Mouse (Mus musculus) neural tube, embryonic 12.5 days (tissue): ENCODE measurements around the gene Zfp280d. TPM values are rescaled to one million over a fixed set of nuclear protein-coding genes. Genes with fewer than 3 reads are reported as not detected.

Experiments used
- ATAC-seq: fragments of 200-750 bp; cut with Nextera tagmentation; 2 replicates; pipeline ENCODE4 v1.8.0; 2017; ENCODE audit warnings: low read depth, mild to moderate bottlenecking, moderate TSS enrichment, moderate library complexity; ENCODE audit not compliant: low FRiP score
- H3K27ac ChIP-seq: fragments of 300-500 bp; sonication (generic); 2 replicates; pipeline ENCODE4 v1.5.1; 2016
- H3K27me3 ChIP-seq: fragments of 300-500 bp; sonication (generic); replicated peaks from 2 replicates; pipeline ENCODE4 v1.6.1; 2016; ENCODE audit warnings: mild to moderate bottlenecking
- H3K36me3 ChIP-seq: fragments of 300-500 bp; sonication (generic); 2 replicates; pipeline ENCODE4 v1.6.1; 2016; ENCODE audit warnings: mild to moderate bottlenecking
- H3K4me1 ChIP-seq: fragments of 300-500 bp; sonication (generic); 2 replicates; pipeline ENCODE4 v1.6.1; 2016
- H3K4me2 ChIP-seq: fragments of 300-500 bp; sonication (generic); replicated peaks from 2 replicates; pipeline ENCODE4 v1.6.1; 2016; ENCODE audit warnings: mild to moderate bottlenecking
- H3K4me3 ChIP-seq: fragments of 300-500 bp; sonication (generic); 2 replicates; pipeline ENCODE4 v1.5.1; 2016
- H3K9ac ChIP-seq: fragments of 300-500 bp; sonication (generic); 2 replicates; pipeline ENCODE4 v1.6.1; 2016; ENCODE audit warnings: mild to moderate bottlenecking
- H3K9me3 ChIP-seq: fragments of 300-500 bp; sonication (generic); 2 replicates; pipeline ENCODE4 v1.6.1; 2016; ENCODE audit warnings: mild to moderate bottlenecking
- WGBS: fragments of 180-500 bp; shearing (Covaris S2); methylation state at CpG from one replicate; pipeline ENCODE4 v1.1.7; 2016; 5-methylcytosine and 5-hydroxymethylcytosine counted together
- polyA plus RNA-seq: library from polyadenylated mRNA; unstranded; fragments of >200 nt; fragmentation: Nextera tagmentation; extraction: Ambion mirVana; gene quantifications from 2 replicates; pipeline ENCODE4 v1.2.1, GENCODE M21; 2016

Zfp280d gene
- polyA plus RNA-seq, 1 experiment from 2014 or later = 56.3 TPM

- Histone ChIP-seq H3K9ac (no peak overlapping the region), H3K36me3 (no peaks in the 10 kb centered on the region), H3K27ac (no peak overlapping the region), H3K4me3 (no peak overlapping the region), H3K4me1 (peaks cover 4% of the 10 kb centered on the region; the same call in 1 of the 2 replicates), H3K27me3 (no peaks in the 10 kb centered on the region), H3K4me2 (peak overlapping the region; percentile 83), H3K9me3 (0 out of 2 replicates have a peak, but pooled peaks cover 3% of the 10 kb centered on the region)
- no peak for ATAC-seq
Observed at GRCm38 (mm10) chr9:72276941-72277340, 2.3 kb downstream of the Zfp280d start.

GRCm38 (mm10) chr9:72279943-72280342, 5.3 kb downstream of the Zfp280d start:
- 87% methylated on average over 4 of the region's 4 CpGs for WGBS
- Histone ChIP-seq H3K4me2 (no peak overlapping the region), H3K4me3 (no peak overlapping the region), H3K9me3 (no peaks in the 10 kb centered on the region), H3K9ac (no peak overlapping the region), H3K36me3 (no peaks in the 10 kb centered on the region), H3K27me3 (no peaks in the 10 kb centered on the region), H3K27ac (no peak overlapping the region), H3K4me1 (peaks cover 4% of the 10 kb centered on the region; the same call in 1 of the 2 replicates)
- ATAC-seq = no peak

GRCm38 (mm10) chr9:72287696-72288095, 13.0 kb downstream of the Zfp280d start:
- Histone ChIP-seq H3K27me3 (no peaks in the 10 kb centered on the region), H3K27ac (no peak overlapping the region), H3K4me3 (no peak overlapping the region), H3K4me1 (no peaks in the 10 kb centered on the region), H3K9me3 (no peaks in the 10 kb centered on the region), H3K9ac (no peak overlapping the region), H3K4me2 (no peak overlapping the region), H3K36me3 (peaks cover 10% of the 10 kb centered on the region; the same call in 1 of the 2 replicates)
- ATAC-seq = no peak
- WGBS = 87% methylated on average over 2 of the region's 2 CpGs

GRCm38 (mm10) chr9:72288210-72288609, 13.6 kb downstream of the Zfp280d start:
- H3K9ac ChIP-seq = no peak overlapping the region
- H3K4me3 ChIP-seq = no peak overlapping the region
- 82% methylated on average over 2 of the region's 2 CpGs for WGBS
- no peaks in the 10 kb centered on the region for H3K27me3 ChIP-seq
- H3K27ac ChIP-seq = no peak overlapping the region
- no peaks in the 10 kb centered on the region for H3K9me3 ChIP-seq
- no peaks in the 10 kb centered on the region for H3K4me1 ChIP-seq
- no peak overlapping the region for H3K4me2 ChIP-seq
- no peak for ATAC-seq
- peaks cover 10% of the 10 kb centered on the region; the same call in 1 of the 2 replicates for H3K36me3 ChIP-seq

- H3K27ac ChIP-seq = no peak overlapping the region
- no peak overlapping the region for H3K4me3 ChIP-seq
- H3K36me3 ChIP-seq = peaks cover 10% of the 10 kb centered on the region; the same call in 1 of the 2 replicates
- H3K9me3 ChIP-seq = no peaks in the 10 kb centered on the region
- no peak overlapping the region for H3K9ac ChIP-seq
- WGBS = 96% methylated on average over 1 of the region's 1 CpGs
- H3K27me3 ChIP-seq = no peaks in the 10 kb centered on the region
- no peak for ATAC-seq
- H3K4me2 ChIP-seq = no peak overlapping the region
- H3K4me1 ChIP-seq = no peaks in the 10 kb centered on the region
Observed at GRCm38 (mm10) chr9:72289094-72289493, 14.4 kb downstream of the Zfp280d start.

GRCm38 (mm10) chr9:72294076-72294475, 19.4 kb downstream of the Zfp280d start:
- Histone ChIP-seq H3K36me3 (peaks cover 3% of the 10 kb centered on the region; the same call in 1 of the 2 replicates), H3K27me3 (no peaks in the 10 kb centered on the region), H3K9ac (no peak overlapping the region), H3K9me3 (no peaks in the 10 kb centered on the region), H3K4me3 (no peak overlapping the region), H3K4me1 (no peaks in the 10 kb centered on the region), H3K27ac (no peak overlapping the region), H3K4me2 (no peak overlapping the region)
- ATAC-seq = no peak

GRCm38 (mm10) chr9:72309765-72310164, 35.1 kb downstream of the Zfp280d start:
- 90% methylated on average over 2 of the region's 2 CpGs for WGBS
- no peak overlapping the region for H3K9ac ChIP-seq
- no peak overlapping the region for H3K27ac ChIP-seq
- H3K36me3 ChIP-seq = peaks cover 24% of the 10 kb centered on the region
- H3K27me3 ChIP-seq = no peaks in the 10 kb centered on the region
- no peaks in the 10 kb centered on the region for H3K9me3 ChIP-seq
- ATAC-seq = no peak
- no peak overlapping the region for H3K4me3 ChIP-seq
- no peak overlapping the region for H3K4me2 ChIP-seq
- no peaks in the 10 kb centered on the region for H3K4me1 ChIP-seq

- H3K9ac ChIP-seq = no peak overlapping the region
- H3K4me3 ChIP-seq = no peak overlapping the region
- no peak overlapping the region for H3K4me2 ChIP-seq
- H3K4me1 ChIP-seq = no peaks in the 10 kb centered on the region
- no peak for ATAC-seq
- no peaks in the 10 kb centered on the region for H3K9me3 ChIP-seq
- H3K27me3 ChIP-seq = no peaks in the 10 kb centered on the region
- H3K27ac ChIP-seq = no peak overlapping the region
- H3K36me3 ChIP-seq = peaks cover 15% of the 10 kb centered on the region
- WGBS = 95% methylated on average over 2 of the region's 2 CpGs
Observed at GRCm38 (mm10) chr9:72333221-72333620, 58.6 kb downstream of the Zfp280d start.

GRCm38 (mm10) chr9:72336069-72336468, 61.4 kb downstream of the Zfp280d start:
- no peak for ATAC-seq
- 91% methylated on average over 2 of the region's 2 CpGs for WGBS

GRCm38 (mm10) chr9:72339119-72339518, 64.5 kb downstream of the Zfp280d start:
- no peak for ATAC-seq

More at GRCm38 (mm10) chr9:72336069-72336468, 61.4 kb downstream of the Zfp280d start:
- Histone ChIP-seq H3K4me3 (no peak overlapping the region), H3K9me3 (no peaks in the 10 kb centered on the region), H3K27me3 (no peaks in the 10 kb centered on the region), H3K9ac (no peak overlapping the region), H3K27ac (no peak overlapping the region), H3K36me3 (peaks cover 17% of the 10 kb centered on the region), H3K4me1 (no peaks in the 10 kb centered on the region), H3K4me2 (no peak overlapping the region)

GRCm38 (mm10) chr9:72343844-72344243, 69.2 kb downstream of the Zfp280d start:
- H3K4me3 ChIP-seq = no peak overlapping the region
- no peak overlapping the region for H3K4me2 ChIP-seq
- no peak for ATAC-seq
- H3K4me1 ChIP-seq = no peaks in the 10 kb centered on the region
- no peaks in the 10 kb centered on the region for H3K9me3 ChIP-seq
- no peak overlapping the region for H3K27ac ChIP-seq
- no peaks in the 10 kb centered on the region for H3K27me3 ChIP-seq
- no peak overlapping the region for H3K9ac ChIP-seq
- peaks cover 7% of the 10 kb centered on the region; the same call in 1 of the 2 replicates for H3K36me3 ChIP-seq

More at GRCm38 (mm10) chr9:72339119-72339518, 64.5 kb downstream of the Zfp280d start:
- WGBS = 97% methylated on average over 2 of the region's 2 CpGs
- no peak overlapping the region for H3K4me3 ChIP-seq
- H3K27ac ChIP-seq = no peak overlapping the region
- no peaks in the 10 kb centered on the region for H3K27me3 ChIP-seq
- H3K9ac ChIP-seq = no peak overlapping the region
- no peak overlapping the region for H3K4me2 ChIP-seq
- H3K9me3 ChIP-seq = no peaks in the 10 kb centered on the region
- H3K4me1 ChIP-seq = no peaks in the 10 kb centered on the region
- H3K36me3 ChIP-seq = peaks cover 16% of the 10 kb centered on the region

- no peak overlapping the region for H3K4me2 ChIP-seq
- no peaks in the 10 kb centered on the region for H3K27me3 ChIP-seq
- no peak for ATAC-seq
- H3K9me3 ChIP-seq = no peaks in the 10 kb centered on the region
- H3K9ac ChIP-seq = no peak overlapping the region
- no peaks in the 10 kb centered on the region for H3K36me3 ChIP-seq
- 99% methylated on average over 2 of the region's 2 CpGs for WGBS
- H3K4me3 ChIP-seq = no peak overlapping the region
- no peaks in the 10 kb centered on the region for H3K4me1 ChIP-seq
- H3K27ac ChIP-seq = no peak overlapping the region
Observed at GRCm38 (mm10) chr9:72372359-72372758, 97.7 kb downstream of the Zfp280d start.

GRCm38 (mm10) chr9:72374074-72374473, 99.4 kb downstream of the Zfp280d start:
- Histone ChIP-seq H3K9me3 (no peaks in the 10 kb centered on the region), H3K27me3 (no peaks in the 10 kb centered on the region), H3K36me3 (no peaks in the 10 kb centered on the region), H3K4me1 (no peaks in the 10 kb centered on the region), H3K4me3 (no peak overlapping the region), H3K27ac (no peak overlapping the region), H3K9ac (no peak overlapping the region), H3K4me2 (no peak overlapping the region)
- 96% methylated on average over 3 of the region's 3 CpGs for WGBS
- ATAC-seq = no peak
